Comparison of ENCODE assay signal across 8 mouse cellular contexts in the genomic region with DNA sequence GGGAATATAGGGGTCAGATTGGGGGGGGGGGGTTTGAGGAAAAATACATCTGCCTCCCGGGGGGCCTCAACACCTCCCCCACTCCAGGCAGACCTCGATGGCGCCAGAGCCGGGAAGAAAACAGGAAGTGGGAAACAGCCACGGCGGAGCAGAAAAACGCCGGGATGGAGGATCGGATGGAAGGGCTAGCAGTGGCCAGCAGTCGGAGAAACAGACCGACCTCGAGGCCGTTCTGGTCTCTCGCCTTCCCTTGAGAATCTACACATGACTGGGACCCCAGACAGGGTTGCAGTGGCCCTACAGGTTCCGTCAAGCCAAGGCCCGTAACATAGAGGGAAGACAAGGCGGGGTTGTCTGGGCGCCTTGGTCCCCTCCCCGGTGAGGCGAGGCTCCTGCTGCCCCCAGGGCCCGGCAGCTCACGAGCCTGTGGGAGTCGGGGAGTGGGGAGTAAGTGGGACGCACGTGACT. TPM values are rescaled to one million over a fixed set of nuclear protein-coding genes. Genes with fewer than 3 reads are reported as not detected.
DNase-seq lines count a peak whose midpoint lies in the region; ATAC-seq and TF ChIP-seq lines count a peak whose summit lies in the region.

No protein-coding gene starts in this region.

- no peak for TF ChIP-seq CTCF in C2C12 (IDR thresholded peaks at IDR 0.05; ENCODE audit: control insufficient read depth, insufficient read depth, insufficient read length)

- ATAC-seq in erythroblast, adult 5-6 weeks (replicated peaks; ENCODE audit: low FRiP score, poor library complexity, severe bottlenecking): no peak
- peak; percentile 4; the same call in 1 of the 2 replicates for ATAC-seq in embryonic facial prominence, embryonic 12.5 days (ENCODE audit: insufficient number of reproducible peaks, insufficient read depth, low FRiP score, low TSS enrichment)
- no peak; the same call in 1 of the 2 replicates for ATAC-seq in kidney, embryonic 15.5 days (replicated peaks; ENCODE audit: low FRiP score)
- no peak; the same call in none of the 2 replicates for ATAC-seq in midbrain, embryonic 15.5 days (replicated peaks)

- H3K9me3 ChIP-seq in erythroblast, embryonic 14.5 days (ENCODE audit: control insufficient read depth, low read length): no peaks in the 10 kb centered on the region
- H3K9me3 ChIP-seq in embryonic facial prominence, embryonic 12.5 days: no peaks in the 10 kb centered on the region
- no peaks in the 10 kb centered on the region for H3K9me3 ChIP-seq in kidney, embryonic 15.5 days (replicated peaks)
- no peaks in the 10 kb centered on the region for H3K9me3 ChIP-seq in midbrain, embryonic 15.5 days

- peaks cover 25% of the 10 kb centered on the region for H3K36me3 ChIP-seq in erythroblast, embryonic 14.5 days (ENCODE audit: control insufficient read depth)
- peaks cover 16% of the 10 kb centered on the region for H3K36me3 ChIP-seq in C2C12 (ENCODE audit: control insufficient read depth, insufficient read depth)
- peaks cover 22% of the 10 kb centered on the region for H3K36me3 ChIP-seq in embryonic facial prominence, embryonic 12.5 days
- H3K36me3 ChIP-seq in kidney, embryonic 15.5 days: peaks cover 24% of the 10 kb centered on the region
- H3K36me3 ChIP-seq in midbrain, embryonic 15.5 days (replicated peaks): no peaks in the 10 kb centered on the region

- H3K4me1 ChIP-seq in erythroblast, embryonic 14.5 days (ENCODE audit: control insufficient read depth): peaks cover 65% of the 10 kb centered on the region
- peaks cover 49% of the 10 kb centered on the region for H3K4me1 ChIP-seq in embryonic facial prominence, embryonic 12.5 days
- H3K4me1 ChIP-seq in kidney, embryonic 15.5 days: peaks cover 63% of the 10 kb centered on the region
- H3K4me1 ChIP-seq in midbrain, embryonic 15.5 days: peaks cover 59% of the 10 kb centered on the region

- H3K4me3 ChIP-seq in erythroblast, embryonic 14.5 days (replicated peaks): peak overlapping the region; percentile 91
- H3K4me3 ChIP-seq in C2C12 (ENCODE audit: insufficient read depth, poor library complexity, severe bottlenecking): peak overlapping the region; percentile 92
- peak overlapping the region; percentile 72 for H3K4me3 ChIP-seq in embryonic facial prominence, embryonic 12.5 days
- peak overlapping the region; percentile 76 for H3K4me3 ChIP-seq in kidney, embryonic 15.5 days (replicated peaks)
- peak overlapping the region; percentile 71 for H3K4me3 ChIP-seq in midbrain, embryonic 15.5 days

- no peak for DNase-seq in left cerebral cortex, adult 8-10 months (ENCODE audit: low spot score in 2 of 2)
- DNase-seq in gastrocnemius, postnatal 10 days: no peak

- peak overlapping the region; percentile 81 for H3K9ac ChIP-seq in embryonic facial prominence, embryonic 12.5 days
- H3K9ac ChIP-seq in kidney, embryonic 15.5 days: peak overlapping the region; percentile 75
- H3K9ac ChIP-seq in midbrain, embryonic 15.5 days: peak overlapping the region; percentile 51

- peak overlapping the region; percentile 99 for H3K27ac ChIP-seq in embryonic facial prominence, embryonic 12.5 days
- peak overlapping the region; percentile 98 for H3K27ac ChIP-seq in kidney, embryonic 15.5 days
- peak overlapping the region; percentile 82 for H3K27ac ChIP-seq in midbrain, embryonic 15.5 days

- WGBS in embryonic facial prominence, embryonic 12.5 days: under 1% methylated on average over 24 of the region's 25 CpGs
- WGBS in kidney, embryonic 15.5 days: 0% methylated on average over 25 of the region's 25 CpGs
- WGBS in midbrain, embryonic 15.5 days: under 1% methylated on average over 25 of the region's 25 CpGs

- peak overlapping the region; percentile 94 for H3ac ChIP-seq in C2C12 (ENCODE audit: control insufficient read depth, insufficient read length, low read depth)

- peak overlapping the region; percentile 97 for H3K4me2 ChIP-seq in embryonic facial prominence, embryonic 12.5 days (replicated peaks)
- H3K4me2 ChIP-seq in kidney, embryonic 15.5 days: peak overlapping the region; percentile 94
- peak overlapping the region; percentile 100 for H3K4me2 ChIP-seq in midbrain, embryonic 15.5 days

- peaks cover 61% of the 10 kb centered on the region for H3K79me2 ChIP-seq in C2C12 (ENCODE audit: control insufficient read depth, insufficient read depth)

- peaks cover 23% of the 10 kb centered on the region for H3K27me3 ChIP-seq in erythroblast, embryonic 14.5 days (ENCODE audit: control insufficient read depth)
- H3K27me3 ChIP-seq in C2C12 (ENCODE audit: control insufficient read depth, insufficient read depth, insufficient read length): no peaks in the 10 kb centered on the region
- no peaks in the 10 kb centered on the region for H3K27me3 ChIP-seq in embryonic facial prominence, embryonic 12.5 days
- H3K27me3 ChIP-seq in kidney, embryonic 15.5 days: no peaks in the 10 kb centered on the region
- H3K27me3 ChIP-seq in midbrain, embryonic 15.5 days (replicated peaks): no peaks in the 10 kb centered on the region

- peaks cover 49% of the 10 kb centered on the region for H3K79me3 ChIP-seq in C2C12 (ENCODE audit: low read depth)

TF ChIP-seq in C2C12, 6 proteins besides CTCF, POLR2A, EP300 and RAD21:
- TF ChIP-seq FOSL1 (IDR thresholded peaks at IDR 0.05; ENCODE audit: insufficient read depth, low read length, poor library complexity, severe bottlenecking): no peak

RNA-seq across cellular contexts. Expression of a gene that starts 1.7 kb away (rescaled TPM):
- polyA plus RNA-seq in erythroblast, embryonic 14.5 days (2012): 3.2 and 3.6 TPM in 2 replicates
- total RNA-seq in erythroblast, adult 5-6 weeks (2015; ENCODE audit: low replicate concordance): 3.3 and 3.6 TPM in 2 replicates
- 2.4 and 2.6 TPM in 2 replicates for total RNA-seq in erythroblast, adult 5-6 weeks (2017; ENCODE audit: low replicate concordance)
- polyA plus RNA-seq in C2C12 (2012; fragmentation: generic; extraction: Trizol): 61.8 TPM
- polyA plus RNA-seq in embryonic facial prominence, embryonic 12.5 days (2016; fragmentation: Nextera tagmentation; extraction: Ambion mirVana): 20.0 and 20.8 TPM in 2 replicates
- 16.9 and 17.9 TPM in 2 replicates for polyA plus RNA-seq in kidney, embryonic 15.5 days (2015; fragmentation: Nextera tagmentation; extraction: Ambion mirVana)
- polyA plus RNA-seq in midbrain, embryonic 15.5 days (2015; fragmentation: Nextera tagmentation; extraction: Ambion mirVana): 3.3 and 5.3 TPM in 2 replicates
- 10 to 100 TPM; 61.3 to 75.7 (median 69.9) TPM for total RNA-seq in left cerebral cortex, adult 8-10 months (2022)
- 10 to 100 TPM; 14.9 to 18.4 TPM for total RNA-seq in gastrocnemius, postnatal 10 days (2021)

RNA-seq across cellular contexts. Expression of a gene that starts 11.2 kb away (rescaled TPM):
- polyA plus RNA-seq in erythroblast, embryonic 14.5 days (2012): 30.9 and 31.8 TPM in 2 replicates
- 35.2 and 39.5 TPM in 2 replicates for total RNA-seq in erythroblast, adult 5-6 weeks (2015; ENCODE audit: low replicate concordance)
- 24.2 and 29.0 TPM in 2 replicates for total RNA-seq in erythroblast, adult 5-6 weeks (2017; ENCODE audit: low replicate concordance)
- 87.3 TPM for polyA plus RNA-seq in C2C12 (2012; fragmentation: generic; extraction: Trizol)
- polyA plus RNA-seq in embryonic facial prominence, embryonic 12.5 days (2016; fragmentation: Nextera tagmentation; extraction: Ambion mirVana): 15.9 and 17.4 TPM in 2 replicates
- polyA plus RNA-seq in kidney, embryonic 15.5 days (2015; fragmentation: Nextera tagmentation; extraction: Ambion mirVana): 10.7 and 12.1 TPM in 2 replicates
- polyA plus RNA-seq in midbrain, embryonic 15.5 days (2015; fragmentation: Nextera tagmentation; extraction: Ambion mirVana): 19.5 TPM in 2 replicates
- 100 to 1,000 TPM; 214 to 232 (median 222) TPM for total RNA-seq in left cerebral cortex, adult 8-10 months (2022)
- total RNA-seq in gastrocnemius, postnatal 10 days (2021): 10 to 100 TPM; 51.1 to 60.2 TPM

RNA-seq across cellular contexts. Expression of a gene that starts 18.6 kb away (rescaled TPM):
- 47.3 and 55.9 TPM in 2 replicates for polyA plus RNA-seq in erythroblast, embryonic 14.5 days (2012)
- total RNA-seq in erythroblast, adult 5-6 weeks (2015; ENCODE audit: low replicate concordance): 60.2 and 77.4 TPM in 2 replicates
- 15.3 and 26.6 TPM in 2 replicates for total RNA-seq in erythroblast, adult 5-6 weeks (2017; ENCODE audit: low replicate concordance)
- 79.5 TPM for polyA plus RNA-seq in C2C12 (2012; fragmentation: generic; extraction: Trizol)
- polyA plus RNA-seq in embryonic facial prominence, embryonic 12.5 days (2016; fragmentation: Nextera tagmentation; extraction: Ambion mirVana): 45.7 and 47.0 TPM in 2 replicates
- 28.2 and 32.4 TPM in 2 replicates for polyA plus RNA-seq in kidney, embryonic 15.5 days (2015; fragmentation: Nextera tagmentation; extraction: Ambion mirVana)
- polyA plus RNA-seq in midbrain, embryonic 15.5 days (2015; fragmentation: Nextera tagmentation; extraction: Ambion mirVana): 42.1 and 45.9 TPM in 2 replicates
- total RNA-seq in left cerebral cortex, adult 8-10 months (2022): 100 to 1,000 TPM; 196 to 238 (median 227) TPM
- 10 to 100 TPM; 65.7 to 73.4 TPM for total RNA-seq in gastrocnemius, postnatal 10 days (2021)

RNA-seq across cellular contexts. Expression of a gene that starts 27.7 kb away (rescaled TPM):
- 1.1 and 1.5 TPM in 2 replicates for polyA plus RNA-seq in erythroblast, embryonic 14.5 days (2012)
- 25.4 and 27.4 TPM in 2 replicates for total RNA-seq in erythroblast, adult 5-6 weeks (2015; ENCODE audit: low replicate concordance)
- 33.7 and 37.7 TPM in 2 replicates for total RNA-seq in erythroblast, adult 5-6 weeks (2017; ENCODE audit: low replicate concordance)
- 5.4 TPM for polyA plus RNA-seq in C2C12 (2012; fragmentation: generic; extraction: Trizol)
- 2.9 and 3.0 TPM in 2 replicates for polyA plus RNA-seq in embryonic facial prominence, embryonic 12.5 days (2016; fragmentation: Nextera tagmentation; extraction: Ambion mirVana)
- 2.5 and 2.6 TPM in 2 replicates for polyA plus RNA-seq in kidney, embryonic 15.5 days (2015; fragmentation: Nextera tagmentation; extraction: Ambion mirVana)
- polyA plus RNA-seq in midbrain, embryonic 15.5 days (2015; fragmentation: Nextera tagmentation; extraction: Ambion mirVana): 1.8 and 1.9 TPM in 2 replicates
- 10 to 100 TPM; 12.1 to 12.9 (median 12.8) TPM for total RNA-seq in left cerebral cortex, adult 8-10 months (2022)
- total RNA-seq in gastrocnemius, postnatal 10 days (2021): 1 to 10 TPM; 6.2 to 8.5 TPM

RNA-seq across cellular contexts. Expression of a gene that starts 28.5 kb away (rescaled TPM):
- 50.4 and 51.9 TPM in 2 replicates for polyA plus RNA-seq in erythroblast, embryonic 14.5 days (2012)
- 53.8 and 59.1 TPM in 2 replicates for total RNA-seq in erythroblast, adult 5-6 weeks (2015; ENCODE audit: low replicate concordance)
- 164 and 194 TPM in 2 replicates for total RNA-seq in erythroblast, adult 5-6 weeks (2017; ENCODE audit: low replicate concordance)
- 5.3 TPM for polyA plus RNA-seq in C2C12 (2012; fragmentation: generic; extraction: Trizol)
- 13.7 and 14.9 TPM in 2 replicates for polyA plus RNA-seq in embryonic facial prominence, embryonic 12.5 days (2016; fragmentation: Nextera tagmentation; extraction: Ambion mirVana)
- polyA plus RNA-seq in kidney, embryonic 15.5 days (2015; fragmentation: Nextera tagmentation; extraction: Ambion mirVana): 10.2 and 11.7 TPM in 2 replicates
- 18.5 and 18.7 TPM in 2 replicates for polyA plus RNA-seq in midbrain, embryonic 15.5 days (2015; fragmentation: Nextera tagmentation; extraction: Ambion mirVana)
- 10 to 100 TPM; 21.2 to 24.5 (median 22.2) TPM for total RNA-seq in left cerebral cortex, adult 8-10 months (2022)
- 1 to 10 TPM; 6.3 to 7.4 TPM for total RNA-seq in gastrocnemius, postnatal 10 days (2021)
